Mouse (Mus musculus) E14TG2a.4 (cell line): Measurements from ENCODE around the gene Acyp1.

ENCODE experiments used
- H3K27me3 ChIP-seq: 2 replicates; pipeline ENCODE4 v1.6.1; 2014; ENCODE audit warnings: low read length, control low read depth; ENCODE audit not compliant: insufficient read depth
- H3K36me3 ChIP-seq: 2 replicates; pipeline ENCODE4 v1.6.1; 2014; ENCODE audit warnings: low read length, control low read depth; ENCODE audit not compliant: insufficient read depth
- H3K4me1 ChIP-seq: replicated peaks from 2 replicates; pipeline ENCODE4 v1.6.1; 2014; ENCODE audit warnings: low read depth, low read length, control low read depth
- H3K4me3 ChIP-seq: replicated peaks from 2 replicates; pipeline ENCODE4 v1.5.1; 2014; ENCODE audit warnings: mild to moderate bottlenecking, low read length
- H3K9me3 ChIP-seq: 2 replicates; pipeline ENCODE4 v1.6.1; 2014; ENCODE audit warnings: low read length, control low read depth
- CTCF ChIP-seq: conservative IDR thresholded peaks from 2 replicates; pipeline ENCODE4 v1.5.1; 2014; ENCODE audit warnings: low read length
- NANOG ChIP-seq: IDR thresholded peaks from 2 replicates; pipeline ENCODE4 v1.6.1; 2014; ENCODE audit warnings: borderline replicate concordance, low read length, mixed read lengths
- POU5F1 ChIP-seq: IDR thresholded peaks from 2 replicates; pipeline ENCODE4 v1.6.1; 2014; ENCODE audit warnings: low read length, borderline replicate concordance

Acyp1 gene

DNA sequence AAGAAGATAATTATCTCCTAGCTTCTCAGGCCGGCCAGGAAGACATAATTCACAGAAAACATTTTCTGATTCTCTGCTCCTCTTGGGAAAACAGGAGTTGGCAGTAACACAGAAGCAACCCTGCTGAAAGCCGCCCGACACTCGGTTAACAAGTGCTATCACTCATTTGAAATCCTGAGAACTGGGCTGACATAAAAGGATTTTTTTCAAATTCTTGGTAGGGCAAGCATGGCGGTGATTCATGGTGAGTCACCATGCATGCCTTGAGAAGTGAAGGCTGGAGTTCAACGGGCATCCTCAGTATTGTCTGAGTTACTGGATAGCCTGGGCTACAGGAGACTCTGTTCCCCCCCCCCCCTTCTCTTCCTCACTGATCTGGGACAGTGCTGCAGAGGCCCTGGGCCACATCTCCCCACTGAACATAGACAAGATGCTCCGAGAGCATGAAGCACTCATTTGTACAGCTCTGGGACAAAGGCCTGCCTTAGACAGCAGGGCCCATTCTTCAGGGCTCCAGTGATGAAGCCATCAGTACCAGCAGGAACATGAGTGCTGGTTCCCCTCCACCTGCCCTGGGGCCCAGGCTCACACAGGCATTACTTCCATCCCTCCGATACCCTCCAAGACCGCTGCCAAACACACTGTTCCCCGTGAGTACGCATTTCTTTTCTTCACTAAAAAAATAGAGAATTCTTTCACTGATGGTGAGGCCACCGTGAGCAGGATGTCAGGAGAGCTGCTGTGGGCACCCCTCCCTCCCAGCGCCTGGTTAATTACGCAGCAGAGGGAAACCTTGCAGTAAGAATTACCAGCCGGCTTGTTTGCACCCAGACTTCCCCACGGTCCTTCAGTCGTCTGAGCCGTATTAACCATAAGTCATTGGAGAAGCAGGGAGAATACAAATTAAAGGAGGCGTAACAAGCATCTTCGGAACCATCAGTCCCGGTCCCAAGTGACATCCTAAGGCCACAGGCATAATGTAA lies 54.6 kb downstream of the Acyp1 start:
- TF ChIP-seq CTCF (no peak), NANOG (no peak), POU5F1 (no peak)
- no peaks in the 10 kb centered on the region for H3K27me3 ChIP-seq
- H3K4me3 ChIP-seq, result 0 out of 2 replicates have a peak overlapping the region, but pooled peaks have one; percentile 10
- no peaks in the 10 kb centered on the region for H3K9me3 ChIP-seq
- H3K36me3 ChIP-seq, result peaks cover 45% of the 10 kb centered on the region
- 0 out of 2 replicates have a peak, but pooled peaks cover 6% of the 10 kb centered on the region for H3K4me1 ChIP-seq

DNA sequence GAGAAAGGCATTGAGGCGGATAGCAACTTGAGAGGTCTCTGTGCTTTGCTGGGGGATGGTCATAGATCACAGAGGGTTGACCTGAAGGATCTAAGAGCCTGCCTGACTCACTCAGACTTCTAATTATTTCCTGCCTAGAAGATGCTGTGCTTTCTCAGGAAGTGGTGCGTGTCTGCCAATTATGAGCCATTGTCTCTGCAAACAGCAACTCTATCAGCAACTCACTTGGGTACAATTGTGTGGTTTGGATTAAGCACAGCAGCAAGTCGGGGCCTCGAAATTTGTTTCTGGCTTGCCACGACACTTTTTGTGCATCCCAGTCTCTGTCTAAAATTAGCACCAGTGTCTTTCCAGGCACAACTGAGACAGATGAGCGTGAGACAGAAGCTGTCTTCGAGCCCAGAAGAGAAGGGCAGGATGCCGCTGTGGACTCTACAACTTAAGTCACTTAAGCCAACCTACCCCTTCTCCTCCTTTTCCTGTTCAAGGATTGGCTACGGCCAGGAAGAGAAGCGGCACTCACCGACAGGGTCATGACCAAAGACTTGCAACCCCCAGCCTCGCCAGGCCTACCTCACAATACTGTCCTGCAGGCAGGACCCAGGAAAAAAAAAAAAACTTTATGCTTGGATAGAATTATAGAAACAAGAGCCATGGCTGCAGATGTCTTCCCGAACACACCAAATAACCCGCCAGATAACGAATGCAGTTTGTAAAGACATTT lies 60.2 kb downstream of the Acyp1 start:
- H3K4me1 ChIP-seq, result peaks cover 4% of the 10 kb centered on the region
- H3K4me3 ChIP-seq, result no peak overlapping the region
- H3K36me3 ChIP-seq, result peaks cover 53% of the 10 kb centered on the region
- no peak for TF ChIP-seq CTCF
- no peaks in the 10 kb centered on the region for H3K9me3 ChIP-seq
- H3K27me3 ChIP-seq, result no peaks in the 10 kb centered on the region

DNA sequence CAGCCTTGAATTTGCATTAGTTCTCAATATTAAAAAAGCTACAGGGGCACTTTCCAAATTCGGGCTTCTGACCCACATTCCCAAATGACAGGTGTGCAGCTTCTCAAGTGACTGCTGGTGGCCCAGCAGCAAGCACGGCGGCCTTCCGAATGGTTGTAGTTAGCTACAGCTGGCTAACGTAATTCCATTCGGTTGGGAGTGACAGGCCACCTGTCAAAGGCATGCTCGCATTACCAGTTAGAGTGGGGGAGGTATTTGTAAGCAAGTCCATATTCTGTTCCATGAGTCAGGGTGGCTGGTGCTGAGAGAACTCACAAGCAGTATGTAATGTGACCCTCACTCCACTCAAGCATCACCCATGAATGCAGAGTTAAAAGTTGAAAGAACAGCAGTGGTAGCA lies 61.0 kb downstream of the Acyp1 start:
- Histone ChIP-seq H3K4me1 (peaks cover 9% of the 10 kb centered on the region), H3K4me3 (no peak overlapping the region), H3K36me3 (peaks cover 56% of the 10 kb centered on the region), H3K27me3 (no peaks in the 10 kb centered on the region), H3K9me3 (no peaks in the 10 kb centered on the region)
- TF ChIP-seq CTCF (no peak), POU5F1 (no peak), NANOG (no peak)
